Mouse (Mus musculus): ENCODE measurements around the gene Hcfc1r1. TPM values are rescaled to one million over a fixed set of nuclear protein-coding genes. Genes with fewer than 3 reads are reported as not detected.

Gene Hcfc1r1
- total and polyA plus RNA-seq, 2 experiments from 2014 or later = 194 to 210 TPM

GRCm38 (mm10) chr17:23682530-23682929 is 9.1 kb downstream of the Hcfc1r1 start:
- DNase-seq (ENCODE audit: low spot score) (no peak), ATAC-seq (ENCODE audit: low FRiP score) (no peak)
- Histone ChIP-seq H3K9ac (replicated peaks; ENCODE audit: low read length, poor library complexity, severe bottlenecking) (no peak overlapping the region), H3K27me3 (ENCODE audit: insufficient read depth, low read length) (peaks cover 46% of the 10 kb centered on the region), H3K4me3 (ENCODE audit: low read depth, low read length) (no peak overlapping the region), H3K4me2 (ENCODE audit: low read depth, low read length, poor library complexity, severe bottlenecking) (no peak overlapping the region), H3K4me1 (ENCODE audit: insufficient read depth, low read length) (peaks cover 2% of the 10 kb centered on the region; the same call in 1 of the 2 replicates), H3K36me3 (ENCODE audit: insufficient read depth, low read length) (no peaks in the 10 kb centered on the region), H3K9me3 (ENCODE audit: low read length) (no peaks in the 10 kb centered on the region), H3K27ac (ENCODE audit: low read depth, low read length) (no peak overlapping the region)
- 77% methylated on average over 3 of the region's 3 CpGs for WGBS
- TF ChIP-seq CTCF (IDR thresholded peaks at IDR 0.05) = no peak

- no peak for DNase-seq (ENCODE audit: low spot score)
Measured at GRCm38 (mm10) chr17:23683226-23683625, 9.8 kb downstream of the Hcfc1r1 start.

GRCm38 (mm10) chr17:23683856-23684672 is 10.7 kb downstream of the Hcfc1r1 start, which contains the start of gene Cldn9:
TSS of gene Cldn9 (minus strand) at chr17:23684026.
- DNase-seq (ENCODE audit: low spot score) (no peak), ATAC-seq (ENCODE audit: low FRiP score) (peak; percentile 20; the same call in 1 of the 2 replicates)
- Histone ChIP-seq H3K4me3 (ENCODE audit: low read depth, low read length) (no peak within 1 kb of the TSS), H3K9ac (replicated peaks; ENCODE audit: low read length, poor library complexity, severe bottlenecking) (no peak within 1 kb of the TSS), H3K27me3 (ENCODE audit: insufficient read depth, low read length) (peaks cover 43% of the 10 kb centered on the region), H3K36me3 (ENCODE audit: insufficient read depth, low read length) (no peaks in the 10 kb centered on the region), H3K9me3 (ENCODE audit: low read length) (no peaks in the 10 kb centered on the region), H3K4me2 (ENCODE audit: low read depth, low read length, poor library complexity, severe bottlenecking) (no peak within 1 kb of the TSS), H3K4me1 (ENCODE audit: insufficient read depth, low read length) (peaks cover 2% of the 10 kb centered on the region; the same call in 1 of the 2 replicates), H3K27ac (ENCODE audit: low read depth, low read length) (no peak within 1 kb of the TSS)
- TF ChIP-seq CTCF (IDR thresholded peaks at IDR 0.05) = no peak
- WGBS = 20% methylated on average over 15 of the region's 15 CpGs

More at GRCm38 (mm10) chr17:23683226-23683625, 9.8 kb downstream of the Hcfc1r1 start:
- Histone ChIP-seq H3K27ac (ENCODE audit: low read depth, low read length) (no peak overlapping the region), H3K4me2 (ENCODE audit: low read depth, low read length, poor library complexity, severe bottlenecking) (no peak overlapping the region), H3K27me3 (ENCODE audit: insufficient read depth, low read length) (peaks cover 46% of the 10 kb centered on the region), H3K9ac (replicated peaks; ENCODE audit: low read length, poor library complexity, severe bottlenecking) (no peak overlapping the region), H3K4me3 (ENCODE audit: low read depth, low read length) (no peak overlapping the region), H3K4me1 (ENCODE audit: insufficient read depth, low read length) (peaks cover 2% of the 10 kb centered on the region; the same call in 1 of the 2 replicates), H3K9me3 (ENCODE audit: low read length) (no peaks in the 10 kb centered on the region), H3K36me3 (ENCODE audit: insufficient read depth, low read length) (no peaks in the 10 kb centered on the region)
- WGBS = 36% methylated on average over 15 of the region's 15 CpGs
- no peak for ATAC-seq (ENCODE audit: low FRiP score)
- TF ChIP-seq CTCF (IDR thresholded peaks at IDR 0.05) = no peak

GRCm38 (mm10) chr17:23694491-23694890 is 21.1 kb downstream of the Hcfc1r1 start:
- peaks cover 8% of the 10 kb centered on the region for H3K27me3 ChIP-seq (ENCODE audit: insufficient read depth, low read length)
- H3K27ac ChIP-seq (ENCODE audit: low read depth, low read length) = no peak overlapping the region
- no peak for TF ChIP-seq CTCF (IDR thresholded peaks at IDR 0.05)
- DNase-seq (ENCODE audit: low spot score) = no peak
- no peak for ATAC-seq (ENCODE audit: low FRiP score)
- H3K9ac ChIP-seq (replicated peaks; ENCODE audit: low read length, poor library complexity, severe bottlenecking) = no peak overlapping the region
- H3K36me3 ChIP-seq (ENCODE audit: insufficient read depth, low read length) = no peaks in the 10 kb centered on the region
- WGBS = 55% methylated on average over 1 of the region's 1 CpGs
- H3K9me3 ChIP-seq (ENCODE audit: low read length) = no peaks in the 10 kb centered on the region
- H3K4me2 ChIP-seq (ENCODE audit: low read depth, low read length, poor library complexity, severe bottlenecking) = no peak overlapping the region
- no peak overlapping the region for H3K4me3 ChIP-seq (ENCODE audit: low read depth, low read length)
- H3K4me1 ChIP-seq (ENCODE audit: insufficient read depth, low read length) = no peaks in the 10 kb centered on the region

GRCm38 (mm10) chr17:23695801-23696200 is 22.4 kb downstream of the Hcfc1r1 start:
- Histone ChIP-seq H3K4me3 (ENCODE audit: low read depth, low read length) (no peak overlapping the region), H3K36me3 (ENCODE audit: insufficient read depth, low read length) (no peaks in the 10 kb centered on the region), H3K9ac (replicated peaks; ENCODE audit: low read length, poor library complexity, severe bottlenecking) (no peak overlapping the region), H3K27me3 (ENCODE audit: insufficient read depth, low read length) (peaks cover 8% of the 10 kb centered on the region), H3K9me3 (ENCODE audit: low read length) (no peaks in the 10 kb centered on the region), H3K27ac (ENCODE audit: low read depth, low read length) (no peak overlapping the region), H3K4me2 (ENCODE audit: low read depth, low read length, poor library complexity, severe bottlenecking) (no peak overlapping the region), H3K4me1 (ENCODE audit: insufficient read depth, low read length) (no peaks in the 10 kb centered on the region)
- ATAC-seq (ENCODE audit: low FRiP score) = no peak
- 17% methylated on average over 3 of the region's 3 CpGs for WGBS
- no peak for TF ChIP-seq CTCF (IDR thresholded peaks at IDR 0.05)
- no peak for DNase-seq (ENCODE audit: low spot score)
